Mouse (Mus musculus) neutrophil, adult 83 days (primary cell): ENCODE data around the gene Olfr1314. TPM values are rescaled to one million over a fixed set of nuclear protein-coding genes. Genes with fewer than 3 reads are reported as not detected.

Source experiments
- total RNA-seq, 2 experiments: library from RNA; stranded (reverse); gene quantifications; one replicate each; pipeline ENCODE4 v1.2.4; 2023

Olfr1314 gene
- total RNA-seq: not detected

GRCm38 (mm10) chr2:112096681-112097080, at the start of gene Olfr1314:
Gene Olfr1314 (minus strand): TSS chr2:112096781.

GRCm38 (mm10) chr2:112140029-112140428, 43.4 kb upstream of the Olfr1314 start, which contains the start of gene Olfr1317:
Gene Olfr1317 (plus strand): TSS chr2:112140329.

GRCm38 (mm10) chr2:112134877-112135276, 38.3 kb upstream of the Olfr1314 start, which contains the start of gene Olfr1316:
Gene Olfr1316 (minus strand): TSS chr2:112134977.

GRCm38 (mm10) chr2:112115340-112115739, 18.8 kb upstream of the Olfr1314 start, which contains the start of gene Olfr1315-ps1:
Gene Olfr1315-ps1 (minus strand): TSS chr2:112115440.

DNA sequence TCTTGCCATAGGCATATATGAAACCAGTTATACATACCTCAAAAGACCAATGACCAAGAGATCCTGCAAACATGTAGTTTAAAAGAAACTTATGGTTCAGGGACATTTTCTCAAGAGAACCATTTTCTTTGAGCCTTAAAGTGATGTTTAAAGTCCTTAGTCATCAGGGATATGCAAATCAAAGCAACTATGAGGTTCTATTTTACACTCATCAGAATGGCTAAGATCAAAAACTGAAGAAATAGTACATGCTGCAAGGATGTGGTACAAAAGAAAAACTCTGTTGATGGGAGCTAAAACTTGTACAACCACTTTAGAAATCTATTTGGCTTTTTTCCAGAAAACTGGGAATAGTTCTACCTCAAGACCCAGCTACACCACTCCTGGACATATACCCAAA, 18.8 kb downstream of the Olfr1314 start, which contains the start of gene Olfr1313:
Olfr1313 (minus strand) TSS at position 101 of the 400 bp plus-strand sequence.

DNA sequence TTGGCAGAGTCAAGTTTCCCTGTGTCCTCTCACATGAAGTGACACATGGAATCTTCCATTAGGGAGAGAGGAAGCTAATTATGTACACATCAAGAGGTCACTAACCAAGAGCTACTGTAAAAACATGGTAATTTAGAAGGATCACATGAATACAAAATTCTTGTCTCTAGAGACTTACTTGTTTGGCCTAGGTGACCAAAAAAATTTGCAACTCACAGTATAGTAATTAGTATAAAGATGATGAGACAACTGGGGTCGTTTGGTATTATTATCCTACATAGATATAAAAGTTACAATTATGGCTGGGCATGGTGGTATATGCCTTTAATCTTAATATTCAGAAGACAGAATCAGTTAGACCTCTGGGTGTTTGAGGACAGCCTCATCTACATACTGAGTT, 46.4 kb downstream of the Olfr1314 start, which contains the start of gene Olfr1312:
Olfr1312 (minus strand) TSS at position 101 of the 400 bp plus-strand sequence.

Other genes starting within 250 kb of the Olfr1314 start
- gene Olfr1305, start 219.6 kb downstream of the Olfr1314 start, total RNA-seq: not detected
- gene Olfr1306, start 180.5 kb downstream of the Olfr1314 start, total RNA-seq: not detected
- gene Olfr1307, start 147.3 kb downstream of the Olfr1314 start, total RNA-seq: under 1 TPM; 0.04 to 0.11 TPM
- not detected for gene Olfr1308, start 131.8 kb downstream of the Olfr1314 start, total RNA-seq
- gene Olfr1309, start 106.5 kb downstream of the Olfr1314 start, total RNA-seq: not detected
- gene Olfr1310, start 84.1 kb downstream of the Olfr1314 start, total RNA-seq: not detected
- gene Olfr1311, start 72.4 kb downstream of the Olfr1314 start, total RNA-seq: not detected
- gene Olfr1312, start 46.5 kb downstream of the Olfr1314 start, total RNA-seq: not detected
- not detected for gene Olfr1313, start 18.9 kb downstream of the Olfr1314 start, total RNA-seq
- gene Olfr1315-ps1, start 18.7 kb upstream of the Olfr1314 start, total RNA-seq: not detected
- not detected for gene Olfr1316, start 38.2 kb upstream of the Olfr1314 start, total RNA-seq
- not detected for gene Olfr1317, start 43.5 kb upstream of the Olfr1314 start, total RNA-seq
- gene Olfr1318, start 57.4 kb upstream of the Olfr1314 start, total RNA-seq: not detected
- 10 to 100 TPM; 63.2 to 79.0 TPM for gene Lpcat4, start 142.7 kb upstream of the Olfr1314 start, total RNA-seq
- gene Nutm1, start 162.5 kb upstream of the Olfr1314 start, total RNA-seq: not detected
- gene Nop10, start 165.1 kb upstream of the Olfr1314 start, total RNA-seq: 10 to 100 TPM; 19.7 to 26.5 TPM
- 100 to 1,000 TPM; 182 to 212 TPM for gene Slc12a6, start 169.0 kb upstream of the Olfr1314 start, total RNA-seq
- not detected for gene Gm21985, start 169.5 kb upstream of the Olfr1314 start, total RNA-seq